In genomic region chr1:135183941-135184570, GRCm38 (mm10) we compare ENCODE assay signal across 20 mouse cellular contexts. TPM values are rescaled to one million over a fixed set of nuclear protein-coding genes. Genes with fewer than 3 reads are reported as not detected.
DNase-seq lines count a peak whose midpoint lies in the region; TF ChIP-seq lines count a peak whose summit lies in the region.
"Had no signal": no experiment of that assay in that cellular context is flagged by ENCODE, and none has a peak within 500 bp of the region (broad histone marks: within the 10 kb centered on the region; RNA-seq: fewer than 3 reads in every experiment).

No protein-coding gene starts in this region.

- no peak for TF ChIP-seq POLR2A in small intestine, adult 2 months (IDR thresholded peaks at IDR 0.05; ENCODE audit: low read depth, low read length)

- peak; percentile 80 for DNase-seq in 3T3-L1 (ENCODE audit: low read depth, low spot score)
- peak; percentile 33 for DNase-seq in brain, adult 2 months (ENCODE audit: low read depth, low spot score)
- DNase-seq in adrenal gland, postnatal 14 days, result no peak
- no peak for DNase-seq in ovary, postnatal 10 days (ENCODE audit: low spot score)
- no peak for DNase-seq in kidney, postnatal 10 days
- DNase-seq: cerebellum, adult 11 months; cerebellum, postnatal 14 days; heart, postnatal 4 days; left cerebral cortex, postnatal 4 days; lung, embryonic 14.5 days; right cerebral cortex, postnatal 25 days had no signal

- H3K27me3 ChIP-seq in E14TG2a.4 (ENCODE audit: insufficient read depth, low read length), result no peaks in the 10 kb centered on the region
- no peaks in the 10 kb centered on the region for H3K27me3 ChIP-seq in small intestine, adult 2 months (ENCODE audit: control insufficient read depth, insufficient read depth, low read length)
- H3K27me3 ChIP-seq: kidney, embryonic 15.5 days had no signal

- H3K27ac ChIP-seq in small intestine, adult 2 months (ENCODE audit: insufficient read depth, low read depth, low read length), result peak overlapping the region; percentile 86
- H3K27ac ChIP-seq: kidney, embryonic 15.5 days; liver, embryonic 12.5 days had no signal

- no peak for TF ChIP-seq CTCF in E14TG2a.4 (conservative IDR thresholded peaks at IDR 0.05; ENCODE audit: low read length)
- no peak for TF ChIP-seq CTCF in small intestine, adult 2 months (IDR thresholded peaks at IDR 0.05; ENCODE audit: extremely low read depth, insufficient read length, insufficient replicate concordance, low read depth, low read length)

- peaks cover 93% of the 10 kb centered on the region for H3K4me1 ChIP-seq in E14TG2a.4 (replicated peaks; ENCODE audit: low read depth, low read length)
- H3K4me1 ChIP-seq in small intestine, adult 2 months (ENCODE audit: control insufficient read depth, insufficient read depth, insufficient read length, low read length), result peaks cover 55% of the 10 kb centered on the region

- H3K9me3 ChIP-seq in E14TG2a.4 (ENCODE audit: low read length), result no peaks in the 10 kb centered on the region
- H3K9me3 ChIP-seq: kidney, embryonic 15.5 days; liver, embryonic 12.5 days had no signal

- H3K36me3 ChIP-seq in E14TG2a.4 (ENCODE audit: insufficient read depth, low read length), result no peaks in the 10 kb centered on the region
- no peaks in the 10 kb centered on the region for H3K36me3 ChIP-seq in small intestine, adult 2 months (ENCODE audit: control insufficient read depth, insufficient read depth, low read length)
- H3K36me3 ChIP-seq: kidney, embryonic 15.5 days; liver, embryonic 12.5 days had no signal

- 37% methylated on average over 11 of the region's 11 CpGs for WGBS in small intestine, adult 2 months

- H3K4me3 ChIP-seq in E14TG2a.4 (replicated peaks; ENCODE audit: low read length), result peak overlapping the region; percentile 56
- H3K4me3 ChIP-seq in small intestine, adult 2 months (ENCODE audit: low read depth, low read length), result no peak overlapping the region
- H3K4me3 ChIP-seq: erythroblast, embryonic 14.5 days; kidney, embryonic 15.5 days; liver, embryonic 12.5 days had no signal

RNA-seq across cellular contexts. Expression of gene Gpr37l1, which starts 16.6 kb away (rescaled TPM):
- 1.9 and 2.2 TPM in 2 replicates for polyA plus RNA-seq in small intestine, adult 2 months (2012; rRNA removed)
- total RNA-seq in adrenal gland, postnatal 14 days (2021), result 1.8 and 2.4 TPM in 2 replicates
- total RNA-seq: megakaryocyte, adult 5-6 weeks had no signal
- polyA plus RNA-seq: CD4-positive, CD25-positive, alpha-beta regulatory T cell, adult 4 months; erythroblast, embryonic 14.5 days; heart, embryonic 14.5 days; kidney, embryonic 15.5 days; liver, embryonic 12.5 days; lung, embryonic 14.5 days had no signal

RNA-seq across cellular contexts. Expression of gene Arl8a, which starts 37.4 kb away (rescaled TPM):
- polyA plus RNA-seq in small intestine, adult 2 months (2012; rRNA removed), result 31.0 and 82.9 TPM in 2 replicates
- 41.9 and 57.3 TPM in 2 replicates for total RNA-seq in adrenal gland, postnatal 14 days (2021)

RNA-seq across cellular contexts. Expression of gene Ptpn7, which starts 51.6 kb away (rescaled TPM):
- 3.9 and 5.4 TPM in 2 replicates for polyA plus RNA-seq in small intestine, adult 2 months (2012; rRNA removed)
- 1.1 and 3.9 TPM in 2 replicates for total RNA-seq in adrenal gland, postnatal 14 days (2021)
- total RNA-seq: layer of hippocampus, adult 18-20 months had no signal

Comparison
In these comparisons a context has a peak if more than half of its experiments do, and no peak if none do; other contexts are left out.
1. DNase-seq: peak in 3T3-L1 (single experiment) and brain, adult 2 months (single experiment); none in adrenal gland, postnatal 14 days (single experiment), ovary, postnatal 10 days (single experiment) and kidney, postnatal 10 days (single experiment).